Mouse (Mus musculus) heart, adult 2 months (tissue): ENCODE data around the gene Ror1. TPM values are rescaled to one million over a fixed set of nuclear protein-coding genes. Genes with fewer than 3 reads are reported as not detected.

Experiments used
- DNase-seq, 2 experiments: peaks; one replicate each; pipeline ENCODE4 v3.0.0; 2021
- H3K27ac ChIP-seq: fragments of 200-600 bp; 2 replicates; pipeline ENCODE4 v1.8.1; 2022
- H3K27me3 ChIP-seq: fragments of 200-500 bp; 2 replicates; pipeline ENCODE4 v1.6.1; 2012; ENCODE audit warnings: mild to moderate bottlenecking, low read length, inconsistent platforms, mixed read lengths; ENCODE audit not compliant: control insufficient read depth, insufficient read depth
- H3K36me3 ChIP-seq: fragments of 200-500 bp; 2 replicates; pipeline ENCODE4 v1.6.1; 2012; ENCODE audit warnings: low read length, inconsistent platforms; ENCODE audit not compliant: control insufficient read depth, insufficient read depth
- H3K4me1 ChIP-seq: fragments of 200-500 bp; 2 replicates; pipeline ENCODE4 v1.6.1; 2011; ENCODE audit warnings: low read length; ENCODE audit not compliant: control insufficient read depth, insufficient read depth
- H3K4me3 ChIP-seq: fragments of 200-600 bp; 2 replicates; pipeline ENCODE4 v1.8.1; 2022
- H3K79me2 ChIP-seq: fragments of 200-500 bp; replicated peaks from 2 replicates; pipeline ENCODE4 v1.6.1; 2012; ENCODE audit warnings: mild to moderate bottlenecking, inconsistent platforms, low read length, moderate library complexity, mixed read lengths; ENCODE audit not compliant: control insufficient read depth, insufficient read depth
- H3K9ac ChIP-seq: fragments of 200-500 bp; 2 replicates; pipeline ENCODE4 v1.6.1; 2012; ENCODE audit warnings: low read depth, mild to moderate bottlenecking, control low read depth, inconsistent platforms, low read length, mixed read lengths
- CTCF ChIP-seq: fragments of 200-600 bp; IDR thresholded peaks from 2 replicates; pipeline ENCODE4 v1.8.1; 2022; ENCODE audit warnings: antibody characterized with exemption, mild to moderate bottlenecking, moderate library complexity
- EP300 ChIP-seq: fragments of 200-500 bp; IDR thresholded peaks from 2 replicates; pipeline ENCODE4 v1.6.1; 2011; ENCODE audit warnings: low read depth, low read length, control low read depth; ENCODE audit not compliant: insufficient read depth
- POLR2A ChIP-seq: fragments of 200-500 bp; IDR thresholded peaks from 2 replicates; pipeline ENCODE4 v1.6.1; 2011; ENCODE audit warnings: mild to moderate bottlenecking, low read depth, low read length, control low read depth; ENCODE audit not compliant: insufficient read depth
- WGBS: fragments of 180-500 bp; shearing (Covaris S2); methylation state at CpG from one replicate; pipeline ENCODE4 v1.1.7; 2018; 5-methylcytosine and 5-hydroxymethylcytosine counted together
- intact Hi-C: fragments of 180-260 bp; cut with DNase I; formaldehyde crosslinking; loops from one replicate; pipeline ENCODE4 v1.15.1; 2025
- polyA plus RNA-seq: library from polyadenylated mRNA; depleted of rRNA; stranded (reverse); fragments of >200 nt; gene quantifications from 2 replicates; pipeline ENCODE4 v1.2.3, GENCODE M21; 2012
- total RNA-seq, 2 experiments: library from RNA; stranded (reverse); gene quantifications; 2 replicates each; pipeline ENCODE4 v1.2.3; 2021

The Ror1 gene
- total and polyA plus RNA-seq, 3 experiments: 2.3 to 5.0 (median 3.4) TPM

DNA sequence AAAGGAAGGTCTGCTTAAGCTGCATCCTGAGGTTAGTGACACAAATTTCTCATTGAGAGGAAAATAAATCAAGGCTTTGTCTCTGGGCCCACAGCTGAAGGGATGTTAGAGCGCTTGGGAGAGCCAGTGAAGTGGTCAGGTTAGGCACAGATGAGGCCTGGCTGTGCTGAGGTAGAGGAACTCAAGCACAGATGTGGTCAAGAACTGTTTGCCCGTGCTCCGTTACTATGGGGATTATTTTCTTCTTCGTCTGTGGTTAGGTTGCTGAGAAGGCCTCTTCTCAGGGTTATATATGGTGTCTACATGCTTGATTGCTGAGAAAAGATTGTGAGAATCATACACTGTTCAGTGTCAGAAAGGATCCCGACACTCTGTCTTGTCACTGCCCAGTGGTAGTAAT, 134.7 kb downstream of the Ror1 start:
- Histone ChIP-seq H3K9ac (no peak overlapping the region), H3K36me3 (peaks cover 8% of the 10 kb centered on the region)
- intact Hi-C loops: no loop called here

DNA sequence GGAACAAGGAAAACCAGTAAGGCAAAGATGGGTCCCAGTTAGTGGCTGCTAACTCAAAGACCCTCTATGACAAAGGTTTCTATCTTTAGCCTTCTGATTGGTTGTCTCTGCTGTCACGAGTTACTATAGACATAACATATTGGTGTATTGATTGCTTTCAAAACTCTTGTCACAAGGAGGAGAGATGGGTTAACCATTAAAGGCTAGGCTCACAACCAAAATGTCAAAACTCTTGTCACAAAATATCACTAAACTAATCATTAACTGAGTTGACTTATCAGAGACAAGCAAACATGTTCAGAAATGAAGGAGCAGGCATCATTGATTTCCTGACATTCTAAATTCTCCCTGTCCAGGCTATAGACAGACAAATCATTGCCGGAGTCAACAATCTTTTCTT, 135.4 kb downstream of the Ror1 start:
- Histone ChIP-seq H3K9ac (no peak overlapping the region), H3K27me3 (no peaks in the 10 kb centered on the region), H3K36me3 (peaks cover 9% of the 10 kb centered on the region), H3K4me3 (no peak overlapping the region), H3K4me1 (peaks cover 8% of the 10 kb centered on the region), H3K79me2 (no peaks in the 10 kb centered on the region), H3K27ac (no peak overlapping the region)
- TF ChIP-seq EP300 (no peak), CTCF (no peak), POLR2A (no peak)
- WGBS: 84% methylated on average over 2 of the region's 2 CpGs
- no peak for DNase-seq
- intact Hi-C loops: no loop called here

More for the DNA sequence above, 134.7 kb downstream of the Ror1 start:
- DNase-seq: no peak
- Histone ChIP-seq H3K79me2 (no peaks in the 10 kb centered on the region), H3K27ac (no peak overlapping the region), H3K4me3 (no peak overlapping the region), H3K4me1 (peaks cover 8% of the 10 kb centered on the region), H3K27me3 (no peaks in the 10 kb centered on the region)
- TF ChIP-seq CTCF (no peak), POLR2A (no peak), EP300 (no peak)
- 79% methylated on average over 5 of the region's 5 CpGs for WGBS

DNA sequence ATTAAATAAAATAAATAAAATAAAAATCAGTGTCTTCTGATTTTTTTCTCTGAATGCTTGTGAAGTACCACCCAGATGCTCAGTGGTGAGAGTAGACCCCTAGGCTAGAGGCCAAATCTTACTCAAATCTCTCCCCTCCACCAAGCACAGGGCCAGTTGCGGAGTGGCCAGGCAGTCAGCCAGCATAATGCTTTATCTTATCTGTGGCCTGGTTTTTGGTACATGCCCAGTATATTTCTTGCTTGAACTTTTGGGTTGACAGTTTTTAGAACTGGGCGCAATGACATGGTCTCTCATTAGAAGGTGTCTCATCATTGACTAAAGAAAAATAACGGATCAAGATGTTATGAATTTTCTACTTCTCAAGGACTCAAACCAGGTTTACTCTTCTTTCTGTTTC, 136.3 kb downstream of the Ror1 start:
- DNase-seq: no peak
- no peak overlapping the region for H3K4me3 ChIP-seq
- 56% methylated on average over 3 of the region's 3 CpGs for WGBS
- peaks cover 9% of the 10 kb centered on the region for H3K36me3 ChIP-seq
- H3K79me2 ChIP-seq: no peaks in the 10 kb centered on the region
- peaks cover 9% of the 10 kb centered on the region for H3K4me1 ChIP-seq
- TF ChIP-seq POLR2A (no peak), EP300 (no peak)
- H3K9ac ChIP-seq: no peak overlapping the region
- intact Hi-C loops: no loop called here
- H3K27me3 ChIP-seq: no peaks in the 10 kb centered on the region
- H3K27ac ChIP-seq: no peak overlapping the region

DNA sequence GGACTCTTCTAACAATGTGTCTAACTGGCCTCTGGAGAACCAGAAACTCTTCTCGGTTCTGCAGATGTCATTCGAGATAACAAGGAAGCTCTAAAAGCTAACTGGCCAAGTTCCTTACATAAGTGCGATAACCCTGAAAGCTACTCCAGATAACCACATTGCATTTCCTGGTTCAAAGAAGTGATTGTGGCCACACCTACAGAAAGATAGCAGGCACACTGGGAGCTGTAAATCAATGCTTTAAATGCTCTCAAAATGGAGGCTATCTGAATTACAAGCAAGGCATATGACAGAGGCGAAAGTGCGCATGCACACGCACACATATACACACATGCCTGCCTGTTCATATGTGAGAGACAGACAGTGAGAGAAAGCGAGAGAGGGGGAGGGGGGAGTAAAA, 136.9 kb downstream of the Ror1 start:
- Histone ChIP-seq H3K36me3 (peaks cover 9% of the 10 kb centered on the region), H3K27me3 (no peaks in the 10 kb centered on the region), H3K4me1 (peaks cover 6% of the 10 kb centered on the region), H3K79me2 (no peaks in the 10 kb centered on the region), H3K4me3 (no peak overlapping the region), H3K9ac (no peak overlapping the region), H3K27ac (no peak overlapping the region)
- TF ChIP-seq CTCF (no peak), EP300 (no peak), POLR2A (no peak)
- WGBS: 63% methylated on average over 7 of the region's 7 CpGs
- DNase-seq: no peak
- intact Hi-C loops: no loop called here

DNA sequence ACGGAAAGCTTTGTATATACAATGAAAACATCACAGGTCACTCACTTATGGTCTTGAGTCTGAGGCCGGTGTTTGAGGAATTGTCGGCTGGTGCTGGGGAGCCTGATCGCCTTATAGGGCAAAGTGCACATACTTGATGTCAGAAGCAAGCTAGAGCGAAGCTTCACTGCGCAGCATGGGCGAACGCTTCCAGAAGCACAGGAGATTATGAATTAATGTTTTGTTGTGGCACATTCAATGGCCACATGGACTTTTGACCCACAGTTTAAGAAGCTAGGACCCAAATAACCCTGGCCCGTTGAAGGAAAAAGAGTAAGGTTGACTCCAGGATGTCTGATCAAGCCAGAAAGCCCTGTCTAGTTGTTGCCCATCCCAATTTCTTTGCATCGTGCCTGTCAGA, 138.2 kb downstream of the Ror1 start:
- 95% methylated on average over 10 of the region's 10 CpGs for WGBS
- H3K4me1 ChIP-seq: peaks cover 3% of the 10 kb centered on the region

DNA sequence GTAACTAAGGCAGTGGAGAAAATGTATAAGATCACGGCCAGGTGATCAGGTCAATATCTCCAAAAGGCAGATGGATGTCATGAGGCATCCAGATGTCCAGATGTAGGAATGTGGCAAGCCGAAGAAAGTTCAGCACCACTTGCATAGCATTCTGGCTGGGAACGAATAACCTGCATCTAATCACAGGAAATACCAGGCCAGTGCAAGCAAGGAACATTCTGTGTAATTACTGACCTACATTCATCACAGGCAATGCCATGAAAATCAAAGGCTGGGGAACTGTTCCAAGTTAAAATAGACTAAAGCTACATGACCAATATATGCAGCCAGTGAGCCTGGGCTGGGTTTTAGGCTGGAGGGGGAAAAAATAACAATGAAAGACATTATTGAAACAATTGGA, 140.7 kb downstream of the Ror1 start:
- Histone ChIP-seq H3K36me3 (peaks cover 9% of the 10 kb centered on the region), H3K79me2 (no peaks in the 10 kb centered on the region), H3K27ac (no peak overlapping the region), H3K4me1 (peaks cover 3% of the 10 kb centered on the region), H3K4me3 (no peak overlapping the region), H3K27me3 (no peaks in the 10 kb centered on the region), H3K9ac (no peak overlapping the region)
- intact Hi-C loops: no loop called here
- DNase-seq: no peak
- WGBS: 39% methylated on average over 3 of the region's 3 CpGs
- TF ChIP-seq POLR2A (no peak), CTCF (no peak), EP300 (no peak)

More for the DNA sequence above, 138.2 kb downstream of the Ror1 start:
- intact Hi-C loops: no loop called here
- Histone ChIP-seq H3K27ac (no peak overlapping the region), H3K36me3 (peaks cover 9% of the 10 kb centered on the region), H3K79me2 (no peaks in the 10 kb centered on the region), H3K27me3 (no peaks in the 10 kb centered on the region), H3K9ac (no peak overlapping the region), H3K4me3 (no peak overlapping the region)
- DNase-seq: no peak
- TF ChIP-seq CTCF: no peak
- no peak for TF ChIP-seq POLR2A
- no peak for TF ChIP-seq EP300

DNA sequence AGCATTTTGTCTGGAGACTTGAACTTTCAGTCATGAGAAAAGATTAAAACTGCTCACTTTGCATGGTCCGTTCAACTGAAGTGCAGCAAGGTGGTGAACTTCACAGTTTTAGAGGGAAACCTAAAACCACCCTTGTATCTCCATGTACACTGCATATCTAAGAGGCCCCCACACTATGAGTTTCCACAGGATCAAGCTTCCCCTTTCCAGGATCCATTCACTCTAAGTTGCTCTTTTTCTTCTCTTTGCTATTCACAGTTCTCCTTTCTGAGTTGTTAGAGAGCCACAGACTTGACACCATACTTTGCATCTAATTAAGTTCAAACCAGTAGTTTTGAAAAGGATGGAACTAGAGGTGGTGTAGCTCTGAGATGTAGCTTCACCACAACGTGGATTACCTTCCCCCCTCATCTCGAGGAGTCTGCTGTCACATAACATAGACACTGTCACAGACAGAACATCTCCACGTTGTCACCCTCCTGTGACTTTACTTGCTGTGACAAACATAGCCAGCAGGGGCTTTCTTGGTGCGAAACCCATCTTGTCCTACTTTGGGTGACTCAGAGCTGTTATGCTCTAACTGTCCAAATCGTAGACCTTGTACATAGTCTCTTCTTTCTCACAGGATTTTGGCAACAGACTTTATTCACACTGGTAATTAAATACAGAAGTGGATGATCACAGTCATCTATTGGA, 146.6 kb downstream of the Ror1 start:
- Histone ChIP-seq H3K27ac (no peak overlapping the region), H3K27me3 (no peaks in the 10 kb centered on the region), H3K4me3 (no peak overlapping the region), H3K36me3 (no peaks in the 10 kb centered on the region), H3K9ac (no peak overlapping the region), H3K4me1 (no peaks in the 10 kb centered on the region; the same call in 1 of the 2 replicates), H3K79me2 (no peaks in the 10 kb centered on the region)
- TF ChIP-seq POLR2A (no peak), CTCF (no peak), EP300 (no peak)
- intact Hi-C loops: no loop called here
- DNase-seq: no peak
- WGBS: 82% methylated on average over 6 of the region's 6 CpGs
